ENCODE assay signal across 17 mouse cellular contexts in the genomic region with DNA sequence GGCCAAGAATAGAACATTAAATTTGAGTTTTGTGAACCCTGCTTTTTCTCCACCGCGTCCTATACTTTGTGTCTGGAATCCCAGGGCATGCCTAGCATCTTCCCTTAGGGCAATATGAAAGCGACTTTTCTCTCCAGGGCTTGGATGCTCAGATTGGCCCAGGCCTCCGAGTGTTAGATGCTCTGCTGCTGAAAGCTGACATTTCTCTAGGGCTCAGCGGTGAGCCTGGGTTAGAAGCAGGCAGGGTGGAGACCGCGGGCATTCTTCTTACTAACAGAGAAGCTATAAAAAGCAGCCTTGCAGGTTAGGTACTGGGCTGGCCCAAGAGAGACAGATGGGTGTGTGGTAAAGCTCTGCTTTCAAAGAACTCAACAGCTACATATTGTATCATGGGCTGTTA.
DNase-seq lines count a peak whose midpoint lies in the region.
"Had no signal": no experiment of that assay in that cellular context is flagged by ENCODE, and none has a peak within 500 bp of the region (broad histone marks: within the 10 kb centered on the region; RNA-seq: fewer than 3 reads in every experiment).

No protein-coding gene starts in this region.

- peaks cover 10% of the 10 kb centered on the region for H3K4me1 ChIP-seq in heart, embryonic 10.5 days

- WGBS in heart, embryonic 10.5 days, result 58% methylated on average over 7 of the region's 7 CpGs

- H3K4me3 ChIP-seq in heart, embryonic 10.5 days, result no peak overlapping the region

- 0 out of 2 replicates have a peak overlapping the region, but pooled peaks have one; percentile 54 for H3K27ac ChIP-seq in heart, embryonic 10.5 days

- H3K36me3 ChIP-seq in heart, embryonic 10.5 days, result no peaks in the 10 kb centered on the region
- H3K36me3 ChIP-seq: G1E had no signal

- intact Hi-C loops in heart, postnatal 25 days (cut with DNase I), result no loop called here

- peak; percentile 51 for DNase-seq in heart, adult 11 months
- DNase-seq in heart, postnatal 4 days, result no peak
- peak; percentile 71 for DNase-seq in heart, embryonic 10.5 days (ENCODE audit: low spot score)
- no peak for DNase-seq in heart, postnatal 25 days (ENCODE audit: low spot score)
- DNase-seq: adrenal gland, adult 2 months; adrenal gland, adult 8-10 months; adrenal gland, postnatal 10 days; adrenal gland, postnatal 14 days; adrenal gland, postnatal 25 days; adrenal gland, postnatal 36 days; B cell, adult 2 months; cerebellum, adult 11 months; cerebellum, adult 11-12 months; cerebellum, adult 18-20 months had no signal

- H3K9me3 ChIP-seq in heart, embryonic 10.5 days, result no peaks in the 10 kb centered on the region

- H3K27me3 ChIP-seq in heart, embryonic 10.5 days (ENCODE audit: insufficient read depth, poor library complexity, severe bottlenecking), result no peaks in the 10 kb centered on the region
- H3K27me3 ChIP-seq: CH12.LX, Patski had no signal

Comparison
In these comparisons a context has a peak if more than half of its experiments do, and no peak if none do; other contexts are left out.
1. DNase-seq: peak in heart, adult 11 months (single experiment) and heart, embryonic 10.5 days (single experiment); none in heart, postnatal 4 days (single experiment) and heart, postnatal 25 days (single experiment).